Mouse (Mus musculus): Measurements from ENCODE around the gene Prkcb. TPM values are rescaled to one million over a fixed set of nuclear protein-coding genes. Genes with fewer than 3 reads are reported as not detected.

Prkcb gene
- polyA plus RNA-seq, 1 experiment: 11.0 TPM

DNA sequence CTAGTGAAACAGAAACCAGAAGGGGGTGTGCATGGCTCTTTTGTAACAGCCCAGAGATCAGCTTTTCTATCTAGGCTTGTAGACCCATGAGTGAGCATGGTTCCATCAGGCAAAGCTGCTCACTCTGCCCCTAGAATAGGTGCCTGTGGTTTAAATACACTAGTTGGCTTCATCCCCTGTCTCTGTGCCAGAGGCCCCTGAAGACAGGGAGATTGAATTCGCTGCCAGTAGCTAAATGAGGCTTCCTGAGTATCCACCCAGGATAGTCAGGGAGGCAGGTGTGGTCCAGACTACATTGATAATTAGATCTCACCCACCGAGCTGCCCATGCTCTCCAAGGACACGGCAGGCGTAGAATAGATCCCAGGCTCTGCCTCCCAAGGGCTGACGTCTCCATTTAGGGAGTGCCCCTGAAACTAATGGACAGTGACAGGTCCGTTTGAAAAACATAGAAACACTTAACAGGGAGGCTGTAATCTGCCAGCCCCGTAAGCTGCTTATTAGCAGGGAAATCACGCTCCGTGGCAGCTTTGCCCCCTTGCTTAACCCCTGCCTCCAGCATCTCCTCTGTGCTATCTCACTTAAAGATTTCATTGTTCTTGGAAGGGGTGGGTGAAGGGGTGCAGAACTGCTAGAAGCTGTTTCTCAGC is 333.7 kb downstream of the Prkcb start:
- no peak for DNase-seq (ENCODE audit: low read depth, low spot score)
- WGBS: 50% methylated on average over 9 of the region's 9 CpGs

DNA sequence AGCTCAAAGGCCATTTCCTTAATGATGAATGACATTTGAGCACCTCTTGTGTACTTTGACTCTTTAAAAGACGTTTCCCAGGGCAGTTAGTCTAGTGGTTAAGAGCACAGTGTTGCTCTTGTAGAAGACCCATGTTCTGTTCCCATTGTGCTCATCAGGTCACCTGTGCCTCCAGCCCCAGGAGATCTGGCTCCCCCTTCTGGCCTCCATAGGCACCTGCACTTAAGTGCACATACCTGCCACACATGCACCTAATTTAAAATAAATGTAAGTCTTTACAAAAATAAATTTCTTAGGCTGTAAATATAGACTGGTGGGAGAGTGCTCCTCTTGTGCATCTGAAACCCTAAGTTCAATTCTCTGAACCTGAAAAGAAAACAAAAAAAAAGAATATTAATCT is 335.2 kb downstream of the Prkcb start:
- 32% methylated on average over 1 of the region's 1 CpGs for WGBS
- DNase-seq (ENCODE audit: low read depth, low spot score): no peak

DNA sequence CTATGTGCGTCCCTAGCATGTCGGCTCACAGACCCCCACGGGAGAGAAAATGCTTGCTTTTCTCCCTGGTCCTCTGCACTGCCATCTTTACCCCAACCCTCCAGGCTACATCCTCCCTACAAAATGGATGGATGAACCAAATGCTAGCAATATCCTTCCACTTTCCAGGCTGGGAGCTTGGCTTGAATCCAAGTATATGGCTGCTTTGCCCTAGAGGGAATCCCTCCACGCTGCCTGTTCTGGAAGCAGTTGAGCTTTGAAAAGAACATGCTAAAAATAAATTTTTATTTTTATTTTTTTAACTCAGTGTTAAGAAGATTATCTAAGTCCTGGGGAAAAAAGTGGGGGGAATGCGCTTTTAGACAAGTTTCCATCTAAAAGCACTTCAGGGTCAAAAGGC is 339.5 kb downstream of the Prkcb start:
- DNase-seq (ENCODE audit: low read depth, low spot score): no peak
- 90% methylated on average over 5 of the region's 5 CpGs for WGBS

DNA sequence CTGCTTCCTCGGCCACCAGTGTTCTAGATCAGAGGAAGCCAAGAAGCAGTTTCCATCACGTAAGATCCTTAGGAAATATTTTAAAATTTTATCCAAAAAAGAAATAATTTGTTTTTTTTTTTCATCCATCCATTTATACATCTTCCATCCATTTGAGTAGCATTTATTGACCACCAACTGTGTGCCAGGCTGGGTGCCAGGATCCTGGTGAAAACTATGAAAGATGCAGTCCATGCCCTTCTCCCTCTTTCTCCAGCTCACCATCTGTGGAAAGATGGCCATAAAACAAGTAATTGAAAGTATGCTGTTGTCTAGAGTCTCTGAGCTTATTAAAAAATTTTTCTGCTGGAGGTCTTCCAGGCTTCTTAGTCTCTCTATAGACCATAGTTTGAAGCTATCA is 341.8 kb downstream of the Prkcb start:
- no peak for DNase-seq (ENCODE audit: low read depth, low spot score)
- 87% methylated on average over 2 of the region's 2 CpGs for WGBS

DNA sequence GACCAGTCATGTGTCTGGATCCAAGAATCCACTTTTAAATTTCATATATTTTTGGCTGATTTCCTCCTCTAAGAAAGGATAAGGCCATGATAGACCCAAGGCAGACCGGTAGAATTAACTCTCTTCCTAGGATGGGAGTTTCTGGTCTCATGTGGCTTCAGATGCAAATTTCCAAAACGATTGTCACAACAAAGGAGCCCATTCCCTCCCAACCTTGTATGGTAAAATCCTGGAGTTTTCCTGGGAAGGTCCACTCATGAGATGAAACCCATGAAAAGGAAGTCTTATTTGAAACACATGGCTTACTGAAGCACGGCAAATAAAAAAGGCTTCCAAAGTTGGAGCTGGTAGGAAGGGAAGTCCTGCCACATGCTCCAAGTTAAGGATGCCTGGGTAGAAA is 342.6 kb downstream of the Prkcb start:
- no peak for DNase-seq (ENCODE audit: low read depth, low spot score)
- 69% methylated on average over 3 of the region's 3 CpGs for WGBS

DNA sequence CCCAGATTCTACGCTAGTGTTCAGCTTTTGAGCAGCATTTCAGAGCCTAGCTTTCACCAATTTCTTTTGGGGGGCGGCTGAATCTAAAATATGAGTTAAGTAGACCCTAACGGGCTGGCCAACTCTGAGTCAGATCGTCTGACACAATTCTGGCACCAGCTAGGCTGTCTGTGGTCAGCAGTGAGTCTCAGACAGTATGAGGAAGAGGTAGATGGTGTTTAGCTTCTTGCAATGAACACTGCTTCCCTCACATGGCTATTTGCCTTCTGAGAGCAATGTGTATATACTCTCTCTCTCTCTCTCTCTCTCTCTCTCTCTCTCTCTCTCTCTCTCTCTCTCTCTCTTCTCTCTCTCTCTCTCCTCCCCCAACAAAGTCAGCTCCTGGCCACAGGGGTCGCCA is 344.4 kb downstream of the Prkcb start:
- no peak for DNase-seq (ENCODE audit: low read depth, low spot score)
- 69% methylated on average over 5 of the region's 5 CpGs for WGBS

DNA sequence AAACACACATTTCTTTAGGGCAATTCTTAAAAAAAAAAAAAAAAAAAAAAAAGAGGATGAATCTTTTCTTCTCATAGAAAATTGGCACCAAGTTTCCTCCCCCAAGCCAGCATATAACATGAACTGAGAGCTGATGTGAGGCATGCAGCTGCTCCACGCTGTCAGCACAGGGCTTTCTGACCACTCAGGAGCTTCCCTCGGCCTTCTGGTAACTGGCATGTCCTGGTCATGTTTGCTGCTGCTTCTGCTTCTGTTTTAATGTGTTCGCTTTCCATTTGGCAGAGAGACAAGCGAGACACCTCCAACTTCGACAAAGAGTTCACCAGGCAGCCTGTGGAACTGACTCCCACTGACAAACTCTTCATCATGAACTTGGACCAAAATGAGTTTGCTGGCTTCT is 344.9 kb downstream of the Prkcb start:
- DNase-seq (ENCODE audit: low read depth, low spot score): no peak
- 78% methylated on average over 5 of the region's 5 CpGs for WGBS

DNA sequence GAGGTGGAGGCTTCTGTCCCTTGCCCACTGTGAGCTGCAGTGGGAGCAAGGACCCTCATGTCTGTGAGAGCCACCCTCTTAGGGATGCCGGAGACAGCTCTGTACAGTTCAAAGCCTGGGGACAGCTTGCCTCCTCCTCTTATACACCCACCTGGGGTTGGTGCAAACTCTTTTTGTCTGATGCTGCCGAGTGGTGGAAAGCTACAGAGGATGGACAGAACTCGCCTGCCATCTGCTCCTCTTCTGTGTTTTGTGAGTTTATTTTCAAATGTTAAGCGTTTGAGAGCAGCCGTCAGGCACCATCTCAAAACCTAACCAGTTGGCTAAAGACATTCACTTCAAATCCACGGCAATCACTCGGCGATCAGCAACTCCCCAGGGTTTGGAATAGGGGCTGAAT is 355.1 kb downstream of the Prkcb start:
- 85% methylated on average over 8 of the region's 8 CpGs for WGBS
- DNase-seq (ENCODE audit: low read depth, low spot score): no peak

DNA sequence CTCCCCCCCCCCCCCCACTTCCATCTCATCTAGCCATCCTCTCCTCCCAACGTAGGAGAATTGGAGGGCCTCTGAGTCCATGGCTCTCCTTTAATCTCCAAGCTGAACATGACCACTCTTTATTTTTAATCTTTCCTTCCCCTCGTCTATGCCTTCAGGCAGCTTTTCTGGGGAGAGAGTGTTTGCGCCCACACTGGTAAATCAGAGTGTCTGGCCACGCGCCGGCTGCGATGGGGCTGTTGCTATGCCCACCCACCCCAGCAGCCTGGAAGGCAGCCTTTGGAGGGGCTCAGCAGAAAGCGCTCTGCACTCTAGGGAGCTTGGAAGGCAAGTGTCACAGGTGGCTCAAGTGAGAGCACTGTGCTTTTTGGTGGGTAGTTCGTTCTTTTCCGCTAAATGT is 360.8 kb downstream of the Prkcb start:
- WGBS: 81% methylated on average over 10 of the region's 10 CpGs
- DNase-seq (ENCODE audit: low read depth, low spot score): no peak

DNA sequence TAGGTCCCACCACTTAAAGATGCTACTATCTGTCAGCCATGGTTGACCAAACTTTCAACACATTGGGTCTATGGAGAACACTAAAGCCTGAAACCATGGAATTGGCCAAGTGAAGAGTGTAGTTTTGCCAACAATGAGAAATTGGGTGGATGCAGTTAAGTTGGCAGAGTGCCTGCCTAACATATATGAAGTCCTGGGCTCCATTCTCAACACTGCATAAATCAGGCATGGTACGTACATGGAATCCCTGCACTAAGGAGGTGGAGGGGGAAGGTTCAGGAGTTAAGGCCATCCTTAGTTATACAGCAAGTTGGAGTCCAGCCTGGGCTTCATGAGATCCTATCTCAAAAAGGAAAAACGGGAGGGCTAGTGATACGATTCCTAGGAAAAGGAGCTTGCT is 364.0 kb downstream of the Prkcb start:
- DNase-seq (ENCODE audit: low read depth, low spot score): no peak
- 83% methylated on average over 3 of the region's 3 CpGs for WGBS

DNA sequence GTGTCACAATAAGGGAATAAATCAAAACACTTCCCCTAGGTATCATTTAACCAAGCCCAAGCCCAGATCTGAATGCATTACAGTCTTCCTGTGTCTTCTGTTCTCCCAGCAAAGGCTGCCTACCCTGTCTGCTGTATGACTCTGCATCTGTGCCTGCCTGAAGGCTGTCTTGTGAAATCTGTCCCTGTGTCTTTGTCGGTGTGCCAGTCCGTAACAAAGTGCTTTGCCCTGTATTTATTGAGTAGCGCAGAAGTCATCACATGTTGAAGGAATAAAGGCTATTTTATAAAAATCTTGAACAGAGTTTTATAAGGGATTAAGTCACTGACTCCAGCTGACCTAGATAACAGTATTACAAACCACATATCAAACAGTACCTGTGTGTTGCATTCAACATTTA is 368.1 kb downstream of the Prkcb start:
- WGBS: 83% methylated on average over 3 of the region's 3 CpGs
- DNase-seq (ENCODE audit: low read depth, low spot score): no peak

DNA sequence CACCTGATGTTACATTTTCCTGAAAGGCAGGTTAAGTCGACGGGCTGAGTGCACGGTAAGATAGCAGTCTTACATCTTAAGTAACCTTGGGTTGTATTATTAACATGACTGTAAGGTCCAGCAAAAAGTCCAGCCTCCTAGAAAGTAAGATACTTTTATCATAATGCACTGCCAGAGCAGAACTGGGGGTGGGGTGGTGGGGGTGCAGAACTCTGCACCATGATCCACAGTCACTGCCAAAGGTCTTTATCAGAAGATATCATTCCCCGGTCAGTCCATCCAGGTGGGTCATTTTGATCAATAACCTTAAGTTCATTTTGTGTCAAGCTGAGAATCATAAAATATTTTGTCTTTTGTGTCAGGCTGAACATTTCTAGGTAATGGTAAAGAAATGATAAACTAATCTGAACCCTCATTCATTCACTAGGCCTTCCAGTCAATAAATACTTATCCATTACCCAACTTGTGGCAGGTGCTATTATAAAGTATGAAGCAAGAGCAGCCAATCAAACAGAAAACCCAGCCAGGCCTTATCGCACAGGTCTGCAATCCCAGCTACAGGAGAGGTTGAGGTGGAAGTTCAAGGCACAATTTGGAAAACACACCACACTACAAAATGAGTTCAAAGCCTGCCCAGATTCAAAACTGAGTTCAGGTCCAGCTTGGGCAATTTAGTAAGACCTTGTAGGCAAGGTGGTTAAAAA is 369.0 kb downstream of the Prkcb start:
- no peak for DNase-seq (ENCODE audit: low read depth, low spot score)
- WGBS: 90% methylated on average over 5 of the region's 5 CpGs

DNA sequence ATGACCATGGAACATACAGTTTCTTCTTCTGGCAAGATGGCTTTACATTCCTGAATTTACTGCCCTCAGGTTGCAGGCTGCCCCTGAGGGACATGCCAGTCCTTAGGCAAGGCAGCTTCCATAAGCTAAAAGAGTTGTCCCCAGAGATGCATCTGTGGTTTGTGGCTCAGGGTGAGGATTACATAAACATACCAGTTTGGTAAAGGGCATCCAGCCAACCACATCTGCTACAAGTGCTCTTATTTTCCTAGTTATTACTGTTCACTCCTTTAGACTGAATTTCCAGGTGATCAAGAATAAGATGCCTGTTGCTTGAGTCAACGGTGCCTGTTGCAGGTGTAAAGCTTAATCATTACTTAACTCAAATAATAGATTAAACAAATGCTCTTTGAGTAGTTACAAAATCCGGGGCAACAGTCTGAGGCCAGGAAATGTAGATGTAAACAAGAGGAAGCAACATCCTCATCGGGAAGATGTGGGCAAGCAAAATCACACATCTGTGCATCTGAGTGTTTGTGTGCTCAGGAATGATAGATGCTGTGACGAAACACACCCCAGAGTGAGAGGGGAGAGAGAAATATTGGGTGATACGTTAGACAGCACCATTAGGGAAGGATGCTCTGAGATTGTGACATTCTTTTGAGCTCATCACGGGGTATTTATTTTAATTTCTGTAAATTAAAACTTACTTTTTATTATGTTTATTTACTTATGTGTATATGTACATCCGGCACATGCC is 376.9 kb downstream of the Prkcb start:
- no peak for DNase-seq (ENCODE audit: low read depth, low spot score)
- WGBS: 40% methylated on average over 7 of the region's 7 CpGs

DNA sequence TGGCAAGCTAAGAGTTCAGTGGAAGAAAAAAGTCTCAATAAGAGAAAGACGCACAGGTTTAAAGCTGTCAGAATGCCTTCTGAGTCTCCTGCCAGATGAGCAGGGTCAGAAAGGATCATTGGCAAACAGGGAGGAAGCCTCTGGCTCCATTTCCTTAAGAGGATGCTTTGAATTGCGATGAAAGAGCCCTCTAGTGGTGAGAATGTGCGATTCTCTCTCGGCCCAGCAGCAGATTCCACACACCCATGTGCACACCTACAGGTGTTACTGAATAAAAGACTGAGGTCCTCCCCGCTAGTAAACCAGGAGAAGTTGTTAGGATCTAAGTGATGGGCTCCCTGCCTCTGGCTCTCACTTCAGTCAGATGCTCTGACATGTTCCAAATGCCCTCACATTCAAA is 379.4 kb downstream of the Prkcb start:
- DNase-seq (ENCODE audit: low read depth, low spot score): no peak
- WGBS: 24% methylated on average over 5 of the region's 5 CpGs

DNA sequence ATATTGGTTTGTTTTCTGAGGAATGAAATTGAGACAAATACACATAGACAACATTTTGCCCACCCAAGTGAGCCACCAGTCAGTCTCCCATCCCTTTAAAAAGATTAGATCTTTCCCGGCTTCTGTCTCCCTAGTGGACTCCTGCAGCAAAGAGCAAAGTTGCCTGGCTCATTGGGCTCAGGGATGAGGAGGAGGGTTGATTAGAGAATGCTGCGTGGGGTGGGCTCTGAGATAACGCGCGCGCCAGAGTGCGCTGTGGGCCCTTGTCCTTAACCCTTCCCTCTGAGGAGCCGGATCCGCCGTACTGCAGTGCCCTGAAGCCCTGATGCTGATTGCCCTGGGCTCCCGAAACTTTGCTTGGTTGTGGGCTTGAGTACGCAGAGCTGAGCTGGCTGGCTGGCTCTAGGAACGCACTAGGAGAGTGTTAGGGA is 381.9 kb downstream of the Prkcb start, which contains the start of gene Cacng3:
Cacng3 (plus strand) TSS at position 51 of the 431 bp plus-strand sequence.
- WGBS: 32% methylated on average over 13 of the region's 13 CpGs
- DNase-seq (ENCODE audit: low read depth, low spot score): no peak

DNA sequence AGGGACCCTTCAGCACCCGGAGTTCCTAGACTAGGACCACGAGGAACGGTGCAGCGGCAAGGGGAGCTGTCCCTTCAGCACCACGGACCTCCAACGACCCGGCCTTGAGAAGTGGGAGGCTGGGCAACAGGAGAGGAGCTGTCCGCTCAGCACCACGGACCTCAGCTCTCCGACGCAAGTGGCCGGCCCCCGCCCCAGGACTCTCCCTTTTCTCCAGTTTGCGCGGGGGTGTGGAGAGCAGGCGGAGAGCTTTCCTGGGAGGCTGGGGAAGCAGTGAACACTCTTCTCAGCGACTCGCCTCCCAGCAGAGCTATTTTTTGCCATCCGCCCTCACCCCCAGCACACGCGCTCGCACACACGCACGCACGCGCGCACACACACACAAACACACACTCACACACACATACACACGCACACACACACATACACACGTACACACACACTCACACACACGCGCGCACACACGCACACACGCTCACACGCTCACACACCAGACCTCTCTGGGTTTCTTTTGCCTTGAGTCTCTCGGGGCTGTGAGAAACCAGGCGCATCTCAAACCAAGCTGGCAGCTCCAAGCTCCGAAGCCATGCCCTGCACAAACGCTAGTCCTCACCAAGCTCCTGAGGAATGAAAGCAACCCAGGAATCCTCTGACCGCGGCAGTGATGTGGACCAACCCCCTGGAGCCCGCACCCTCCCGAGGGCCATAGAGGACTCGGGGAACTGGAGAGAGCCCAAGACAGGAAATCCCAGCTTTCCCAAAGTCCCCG is 382.5 kb downstream of the Prkcb start:
- peak; percentile 1 for DNase-seq (ENCODE audit: low read depth, low spot score)
- WGBS: 19% methylated on average over 45 of the region's 45 CpGs

DNA sequence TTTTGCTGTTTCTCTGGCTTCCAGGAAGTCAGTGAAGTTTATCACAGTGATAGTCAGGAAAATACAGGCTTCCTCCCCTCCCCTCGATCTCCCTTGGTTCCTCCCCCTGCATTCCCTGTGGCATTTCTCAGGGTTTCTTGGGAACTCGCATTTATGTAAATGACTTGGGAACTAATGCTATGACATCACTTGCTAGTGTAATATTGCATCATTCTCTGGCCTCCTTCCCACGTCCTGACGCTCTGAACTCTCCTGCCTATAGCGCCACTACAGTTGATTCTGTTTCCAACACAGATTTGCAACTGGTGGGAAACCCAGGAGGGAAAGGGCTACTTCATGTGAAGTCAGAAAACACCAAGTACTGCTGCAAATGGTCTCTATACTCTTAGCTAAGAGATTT is 384.4 kb downstream of the Prkcb start:
- no peak for DNase-seq (ENCODE audit: low read depth, low spot score)
- 49% methylated on average over 5 of the region's 5 CpGs for WGBS

DNA sequence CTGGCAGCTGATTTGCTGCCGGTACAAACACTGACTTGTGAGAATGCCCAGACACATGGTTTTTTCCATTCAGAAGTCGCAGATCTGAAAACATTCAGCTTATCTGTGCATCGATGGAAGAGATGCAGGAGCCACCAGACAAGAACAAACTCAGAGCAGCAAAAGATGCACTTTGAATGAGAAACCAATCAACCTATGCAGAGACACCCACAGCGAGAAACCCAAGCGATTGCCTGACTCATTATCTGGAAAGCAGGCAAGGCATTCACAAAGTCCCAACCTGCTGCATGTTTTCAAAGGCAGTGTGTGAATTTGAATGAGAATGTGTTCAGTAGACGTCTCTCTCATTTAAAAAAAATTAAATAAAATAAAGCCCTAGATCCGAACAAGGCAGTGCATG is 386.7 kb downstream of the Prkcb start:
- no peak for DNase-seq (ENCODE audit: low read depth, low spot score)
- WGBS: 82% methylated on average over 7 of the region's 7 CpGs

All from large intestine, adult 2 months (tissue).